Comparison of ENCODE assay signal across 8 mouse cellular contexts in the genomic region with DNA sequence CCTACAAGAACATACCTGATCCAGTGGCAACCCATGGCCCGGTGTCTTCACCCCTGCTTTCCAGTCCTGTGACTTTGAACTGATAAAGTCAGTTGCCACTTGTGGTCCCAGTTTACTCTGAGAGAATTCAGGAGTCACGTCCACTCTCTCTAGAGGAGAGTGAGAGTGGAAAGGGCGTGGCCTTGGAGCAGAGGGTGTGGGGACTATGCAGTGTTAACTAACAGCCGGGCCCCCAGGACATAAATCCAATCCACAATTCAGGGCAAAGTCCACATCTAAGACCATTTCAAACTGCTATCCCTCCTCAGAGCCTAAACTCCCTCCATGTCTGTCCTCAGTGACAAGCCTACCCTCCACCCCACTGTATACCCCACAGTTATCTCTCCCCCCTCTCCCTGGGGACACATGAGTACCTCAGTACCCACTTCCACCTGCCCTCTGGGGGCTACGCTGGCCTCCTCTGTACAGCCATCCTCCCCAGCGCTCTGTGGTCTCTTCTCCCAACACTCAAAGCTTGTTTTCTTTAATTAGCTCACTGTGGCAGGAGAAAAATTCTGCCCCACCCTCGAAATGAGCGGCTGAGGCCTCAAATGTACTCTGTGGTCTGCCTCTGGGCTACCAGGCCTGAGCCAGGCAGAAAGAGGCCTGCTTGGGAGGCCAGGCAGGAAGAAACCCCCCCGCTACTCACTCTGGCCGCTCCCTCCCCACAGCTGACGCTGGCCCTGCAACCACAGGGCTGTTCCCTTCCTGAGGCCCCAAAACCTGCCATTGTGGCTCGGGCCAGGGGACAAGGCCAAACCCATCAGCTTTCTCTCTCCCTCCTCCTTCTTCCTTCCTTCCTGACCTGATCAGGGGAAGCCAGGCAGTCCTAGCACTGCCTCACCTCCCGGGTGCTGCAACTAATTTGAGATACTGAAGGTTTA. TPM values are rescaled to one million over a fixed set of nuclear protein-coding genes. Genes with fewer than 3 reads are reported as not detected.
DNase-seq lines count a peak whose midpoint lies in the region; ATAC-seq and TF ChIP-seq lines count a peak whose summit lies in the region.

No protein-coding gene starts in this region.

- H3K9me3 ChIP-seq in CH12.LX (replicated peaks; ENCODE audit: low read length), result no peaks in the 10 kb centered on the region
- H3K9me3 ChIP-seq in limb, embryonic 14.5 days (ENCODE audit: control insufficient read depth, low read length), result no peaks in the 10 kb centered on the region

- no peak for TF ChIP-seq CTCF in CH12.LX (conservative IDR thresholded peaks at IDR 0.05 in 1 of 2, IDR thresholded peaks at IDR 0.05 in 1 of 2; ENCODE audit: low read depth in 2 of 2, low read length in 2 of 2)
- no peak for TF ChIP-seq CTCF in small intestine, adult 2 months (IDR thresholded peaks at IDR 0.05; ENCODE audit: extremely low read depth, insufficient read length, insufficient replicate concordance, low read depth, low read length)

- no peak for TF ChIP-seq EP300 in CH12.LX (IDR thresholded peaks at IDR 0.05; ENCODE audit: low read length)

- peaks cover 17 to 47% of the 10 kb centered on the region in 2 experiments for H3K4me1 ChIP-seq in CH12.LX (ENCODE audit: control insufficient read depth in 1 of 2, insufficient read depth in 2 of 2)
- H3K4me1 ChIP-seq in limb, embryonic 14.5 days (ENCODE audit: control insufficient read depth, insufficient read depth, low read length), result peaks cover 29% of the 10 kb centered on the region
- peaks cover 35% of the 10 kb centered on the region for H3K4me1 ChIP-seq in small intestine, adult 2 months (ENCODE audit: control insufficient read depth, insufficient read depth, insufficient read length, low read length)

- no peak overlapping the region for H3K9ac ChIP-seq in CH12.LX (ENCODE audit: insufficient read depth, low read depth)
- H3K9ac ChIP-seq in limb, embryonic 14.5 days (ENCODE audit: low read depth, low read length, severe bottlenecking), result no peak overlapping the region

- no peaks in the 10 kb centered on the region for H3K79me2 ChIP-seq in CH12.LX (replicated peaks; ENCODE audit: control insufficient read depth, extremely low read depth, insufficient read depth, poor library complexity, severe bottlenecking)

- in situ Hi-C loops in CH12.LX (cut with MboI; ENCODE audit: low pct_ligation_motif_present, low pct_unique_long_range_greater_than_20kb, low sequenced_read_pairs), result loop anchor here (10.0 kb wide), 1 partner anchor 592 kb away; no protein-coding TSS in a partner anchor

- dilution Hi-C loops in CH12.LX (cut with MboI; ENCODE audit: extremely low pct_ligation_motif_present, extremely low pct_unique_long_range_greater_than_20kb, low sequenced_read_pairs), result no loop called here

- WGBS in limb, embryonic 14.5 days, result 43% methylated on average over 13 of the region's 13 CpGs
- 27% methylated on average over 13 of the region's 13 CpGs for WGBS in small intestine, adult 2 months

- ATAC-seq in limb, embryonic 14.5 days (ENCODE audit: low FRiP score, low read depth), result peak; percentile 64

- peaks cover 6% of the 10 kb centered on the region for H3K27me3 ChIP-seq in CH12.LX (replicated peaks)
- no peaks in the 10 kb centered on the region for H3K27me3 ChIP-seq in limb, embryonic 14.5 days (ENCODE audit: control insufficient read depth, insufficient read depth, low read length)
- H3K27me3 ChIP-seq in small intestine, adult 2 months (ENCODE audit: control insufficient read depth, insufficient read depth, low read length), result no peaks in the 10 kb centered on the region

- no peak overlapping the region for H3K4me2 ChIP-seq in CH12.LX (ENCODE audit: insufficient read depth, low read depth, poor library complexity, severe bottlenecking)
- no peak overlapping the region for H3K4me2 ChIP-seq in limb, embryonic 14.5 days (replicated peaks; ENCODE audit: low read depth, low read length, severe bottlenecking)

- H3K27ac ChIP-seq in CH12.LX (ENCODE audit: insufficient read depth, low read depth), result no peak overlapping the region
- no peak overlapping the region for H3K27ac ChIP-seq in limb, embryonic 14.5 days (replicated peaks; ENCODE audit: low read depth, low read length)
- H3K27ac ChIP-seq in small intestine, adult 2 months (ENCODE audit: insufficient read depth, low read depth, low read length), result peak overlapping the region; percentile 12

- TF ChIP-seq POLR2A in CH12.LX (IDR thresholded peaks at IDR 0.05; ENCODE audit: low read depth, low read length), result no peak
- no peak for TF ChIP-seq POLR2A in limb, embryonic 14.5 days (IDR thresholded peaks at IDR 0.05; ENCODE audit: borderline replicate concordance, extremely low read depth, insufficient read depth, insufficient read length)
- no peak for TF ChIP-seq POLR2A in small intestine, adult 2 months (IDR thresholded peaks at IDR 0.05; ENCODE audit: low read depth, low read length)

- no peak for TF ChIP-seq RAD21 in CH12.LX (IDR thresholded peaks at IDR 0.05; ENCODE audit: low read depth, low read length)

- no peak overlapping the region for H3K4me3 ChIP-seq in CH12.LX (replicated peaks in 1 of 3; ENCODE audit: low read depth in 2 of 3, low read length in 2 of 3, poor library complexity in 1 of 3)
- H3K4me3 ChIP-seq in limb, embryonic 14.5 days (replicated peaks; ENCODE audit: low read length), result no peak overlapping the region
- no peak overlapping the region for H3K4me3 ChIP-seq in small intestine, adult 2 months (ENCODE audit: low read depth, low read length)

- no peaks in the 10 kb centered on the region for H3K36me3 ChIP-seq in CH12.LX (replicated peaks in 1 of 2; ENCODE audit: control insufficient read depth in 1 of 2, insufficient read depth in 1 of 2, low read length in 1 of 2)
- H3K36me3 ChIP-seq in limb, embryonic 14.5 days (ENCODE audit: control insufficient read depth, insufficient read depth, low read length), result peaks cover 7% of the 10 kb centered on the region; the same call in 1 of the 2 replicates
- no peaks in the 10 kb centered on the region for H3K36me3 ChIP-seq in small intestine, adult 2 months (ENCODE audit: control insufficient read depth, insufficient read depth, low read length)

- DNase-seq in adrenal gland, postnatal 14 days, result peak; percentile 48
- no peak for DNase-seq in adrenal gland, adult (ENCODE audit: inconsistent age in 2 of 2, low spot score in 1 of 2)
- no peak for DNase-seq in CH12.LX (ENCODE audit: extremely low read depth)
- peak; percentile 64 to 69 for DNase-seq in heart, adult 9 months (ENCODE audit: low spot score in 2 of 2)
- peak; percentile 56 for DNase-seq in limb, embryonic 14.5 days (ENCODE audit: low spot score)
- DNase-seq in frontal cortex, postnatal 10 days (ENCODE audit: low spot score in 2 of 2), result no peak
- DNase-seq in layer of hippocampus, adult 8-10 months (ENCODE audit: low spot score in 2 of 2), result no peak

TF ChIP-seq in CH12.LX, 34 proteins besides CTCF, POLR2A, EP300 and RAD21:
- TF ChIP-seq RCOR1 (conservative IDR thresholded peaks at IDR 0.05; ENCODE audit: low read depth, low read length), result no peak
- TF ChIP-seq ETS1 (conservative IDR thresholded peaks at IDR 0.05; ENCODE audit: low read depth, low read length), result peak; percentile 42
TF ChIP-seq in CH12.LX: peak in this region for 1.

RNA-seq across cellular contexts. Expression of a gene that starts 31.4 kb away (rescaled TPM):
- 26.5 and 32.9 TPM in 2 replicates for total RNA-seq in adrenal gland, postnatal 14 days (2021)
- 0.50 and 0.81 TPM in 2 replicates for total RNA-seq in CH12.LX (2012; rRNA removed)
- 0.43 and 1.5 TPM in 2 replicates for total RNA-seq in CH12.LX (2014; rRNA removed)
- polyA plus RNA-seq in CH12.LX (2012; ENCODE audit: insufficient read length, low read depth), result 0.90 and 1.2 TPM in 2 replicates
- 50.9 and 72.1 TPM in 2 replicates for polyA plus RNA-seq in limb, embryonic 14.5 days (2012; rRNA removed)
- 25.1 and 28.0 TPM in 2 replicates for polyA plus RNA-seq in limb, embryonic 14.5 days (2014; fragmentation: Nextera tagmentation; extraction: Ambion mirVana)
- 13.9 and 21.6 TPM in 2 replicates for polyA plus RNA-seq in small intestine, adult 2 months (2012; rRNA removed)
- 10 to 100 TPM; 48.8 to 57.3 (median 53.6) TPM for total RNA-seq in layer of hippocampus, adult 8-10 months (2022)

Comparison
In these comparisons a context has a peak if more than half of its experiments do, and no peak if none do; other contexts are left out.
1. DNase-seq: peak in adrenal gland, postnatal 14 days (single experiment), heart, adult 9 months (2 of 2) and limb, embryonic 14.5 days (single experiment); none in adrenal gland, adult (0 of 2), CH12.LX (single experiment), frontal cortex, postnatal 10 days (0 of 2) and layer of hippocampus, adult 8-10 months (0 of 2).
2. RNA of a gene that starts 31.4 kb away (total RNA-seq): 48.8 to 57.3 TPM in layer of hippocampus, adult 8-10 months and 26.5 to 32.9 TPM in adrenal gland, postnatal 14 days; 0.43 to 1.5 TPM in CH12.LX; every median in the first group is over 10 times any median in the second.